Mouse (Mus musculus) erythroblast, embryonic 14.5 days (primary cell): ENCODE results near the gene Tbcel.

ENCODE experiments used
- GATA1 ChIP-seq: IDR thresholded peaks from 2 replicates; pipeline ENCODE4 v1.6.1; 2012; ENCODE audit warnings: low read length, inconsistent platforms, mixed read lengths
- TAL1 ChIP-seq: IDR thresholded peaks from 3 replicates; pipeline ENCODE4 v1.6.1; 2012; ENCODE audit warnings: low read length, inconsistent platforms, mixed read lengths

GRCm38 (mm10) chr9:42471214-42471613 is 36.4 kb downstream of the Tbcel start:
- no peak for TF ChIP-seq GATA1
- TF ChIP-seq TAL1 = no peak
